Mouse (Mus musculus) left cerebral cortex, postnatal 10 days (tissue): ENCODE results near the gene Kcnip4. TPM values are rescaled to one million over a fixed set of nuclear protein-coding genes. Genes with fewer than 3 reads are reported as not detected.

Experiments
- DNase-seq, 2 experiments: peaks; one replicate each; pipeline ENCODE4 v3.0.0; 2021 to 2022; ENCODE audit warnings: low spot score in 2 of 2, mixed read lengths in 1 of 2; ENCODE audit errors: extremely low spot score in 1 of 2
- intact Hi-C: fragments of 180-260 bp; cut with DNase I; formaldehyde crosslinking; loops from one replicate; pipeline ENCODE4 v1.15.1; 2025
- total RNA-seq, 2 experiments: library from RNA; stranded (reverse); gene quantifications; 2 replicates each; pipeline ENCODE4 v1.2.3; 2021

Kcnip4 gene
- total RNA-seq, 2 experiments from 2014 or later: 45.8 to 51.6 TPM

DNA sequence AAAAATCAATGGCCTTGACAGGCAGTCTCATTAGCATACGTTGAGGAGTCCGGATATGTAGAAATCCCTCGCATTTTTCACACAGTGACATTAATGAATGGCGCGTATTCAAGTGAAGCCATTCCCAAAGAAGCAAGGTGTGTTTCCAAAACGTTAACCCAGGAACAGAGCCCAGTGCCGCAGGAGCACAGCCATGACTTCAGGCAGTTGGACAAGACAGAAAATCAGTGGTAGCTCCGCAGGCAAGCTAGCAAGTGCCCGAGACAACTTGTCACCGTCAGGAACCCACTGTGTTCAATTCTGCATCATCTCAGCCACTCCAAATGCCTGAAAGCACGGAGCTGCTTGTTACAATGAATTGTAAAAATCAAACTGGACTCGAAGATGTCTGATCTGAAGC, 1014.5 kb downstream of the Kcnip4 start:
- no peak for DNase-seq
- intact Hi-C loops: no loop called here

DNA sequence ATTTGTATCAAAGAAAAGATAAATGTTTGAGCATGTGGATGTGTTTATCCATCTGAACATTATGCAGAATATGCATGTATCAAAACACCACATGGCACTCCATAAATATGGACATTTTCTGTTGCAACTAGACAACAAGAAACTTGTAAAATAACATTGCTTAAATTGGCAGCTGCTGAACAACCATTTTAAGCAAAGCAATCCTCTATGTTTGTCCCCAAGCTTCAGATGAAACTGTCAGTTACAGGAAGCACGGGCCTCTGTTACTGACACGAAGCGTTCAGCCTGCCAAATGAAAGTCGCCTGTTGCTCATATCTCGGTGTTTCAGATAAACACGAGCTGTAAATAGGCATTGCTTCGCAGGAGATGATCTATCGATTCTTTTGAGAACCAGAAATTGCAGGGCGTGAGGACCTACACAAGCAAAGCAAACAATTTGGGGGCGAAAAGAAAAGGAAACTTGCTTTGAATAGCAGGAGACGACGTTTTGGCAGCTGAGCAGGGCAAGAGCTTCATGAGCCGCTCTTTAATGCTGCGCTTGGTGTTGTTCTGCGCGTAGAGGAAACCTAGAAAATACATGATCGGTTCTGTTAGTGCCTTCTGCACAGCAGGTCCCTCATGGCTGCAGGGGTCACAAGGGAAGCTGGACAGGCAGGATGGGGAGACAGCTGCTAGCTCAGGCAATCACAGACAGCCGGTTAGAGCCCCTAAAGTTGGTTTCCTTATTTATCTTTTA, 1015.3 kb downstream of the Kcnip4 start:
- peak in 1 of 2 experiments; percentile 8 for DNase-seq

DNA sequence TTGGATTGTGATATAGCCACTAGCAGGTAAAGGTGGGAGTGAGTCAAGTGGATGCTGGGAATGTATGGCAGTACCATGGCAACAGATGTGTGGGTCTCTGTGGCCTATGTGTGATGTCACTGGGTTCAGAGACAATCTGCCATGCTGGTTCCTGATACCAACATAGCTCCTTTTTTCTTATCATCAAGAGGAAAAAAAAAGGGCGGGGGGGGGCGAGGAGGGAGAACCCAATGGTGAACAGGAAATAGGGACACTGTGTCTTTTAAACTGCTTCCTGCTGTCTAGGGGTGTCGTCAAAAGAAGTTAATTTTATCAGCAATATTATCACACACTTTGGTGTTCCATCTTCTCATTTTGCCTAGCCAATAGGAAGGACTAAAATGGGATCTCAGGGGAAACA, 1021.6 kb downstream of the Kcnip4 start:
- intact Hi-C loops: no loop called here
- no peak for DNase-seq

More for the DNA sequence above, 1015.3 kb downstream of the Kcnip4 start:
- intact Hi-C loops: no loop called here

DNA sequence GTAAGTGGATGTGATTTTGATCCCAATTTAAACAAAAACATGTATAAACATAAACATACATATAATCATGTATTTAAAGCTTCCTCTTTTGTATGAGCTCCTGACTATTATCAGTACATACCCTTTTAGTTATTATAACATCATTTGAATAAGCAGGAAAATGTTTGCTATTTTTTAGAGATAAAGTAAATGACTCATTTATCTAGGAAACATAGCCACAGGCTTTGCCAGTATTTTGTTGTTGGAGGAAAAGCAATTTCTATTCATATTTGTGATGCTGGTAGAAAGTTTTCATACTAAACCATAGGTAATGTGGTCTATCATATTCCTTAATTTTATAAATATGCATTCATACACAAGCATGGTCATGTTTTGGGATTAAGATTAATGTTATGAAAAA, 1022.3 kb downstream of the Kcnip4 start:
- intact Hi-C loops: no loop called here
- DNase-seq: no peak

DNA sequence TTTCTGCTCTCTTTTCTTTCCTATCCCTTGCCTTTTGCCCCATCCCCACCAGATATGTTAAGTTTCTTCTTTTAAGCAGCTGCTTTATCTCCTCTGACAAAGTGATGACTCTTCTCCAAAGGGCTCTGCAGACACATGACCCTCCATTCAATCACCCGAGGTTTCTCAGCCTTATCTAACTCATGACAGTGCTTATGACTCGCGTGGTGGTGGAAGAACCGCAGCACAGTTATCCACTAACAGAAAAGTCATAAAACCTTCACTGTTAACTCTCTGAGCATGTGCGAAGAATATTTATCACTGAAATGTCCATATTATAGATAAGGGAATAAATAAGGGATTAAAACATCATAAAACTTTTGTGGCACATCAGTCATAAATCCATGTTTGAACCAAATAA, 1024.5 kb downstream of the Kcnip4 start:
- intact Hi-C loops: no loop called here
- DNase-seq: no peak

DNA sequence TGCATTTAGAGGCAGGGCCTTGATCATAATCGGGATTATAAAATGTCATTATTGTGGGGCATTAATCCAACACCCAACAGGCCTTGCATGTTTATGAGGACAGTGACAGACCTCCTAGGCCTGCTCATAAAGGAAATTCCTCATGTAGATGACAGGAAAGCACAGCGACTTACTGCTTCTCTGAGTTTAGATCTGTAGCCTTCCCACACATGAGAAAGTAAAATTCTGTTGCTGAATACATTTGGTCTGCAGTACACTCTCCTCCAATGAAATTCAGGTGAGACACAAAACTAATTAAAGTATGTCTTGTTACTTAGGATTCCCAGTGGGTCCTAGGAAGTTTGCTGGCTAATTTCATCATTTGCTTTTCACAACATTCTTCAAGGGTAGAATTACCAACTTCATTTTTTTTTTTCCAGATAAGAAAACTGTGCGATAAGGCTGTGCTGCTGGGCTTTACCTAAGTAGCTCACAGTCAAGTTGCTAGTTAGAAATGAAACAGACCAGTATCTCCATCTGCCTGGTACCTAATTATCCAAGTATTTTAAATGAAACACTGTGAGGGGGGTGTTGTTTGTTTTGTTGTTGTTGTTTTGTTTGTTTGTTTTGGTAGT, 1033.7 kb downstream of the Kcnip4 start:
- no peak for DNase-seq

DNA sequence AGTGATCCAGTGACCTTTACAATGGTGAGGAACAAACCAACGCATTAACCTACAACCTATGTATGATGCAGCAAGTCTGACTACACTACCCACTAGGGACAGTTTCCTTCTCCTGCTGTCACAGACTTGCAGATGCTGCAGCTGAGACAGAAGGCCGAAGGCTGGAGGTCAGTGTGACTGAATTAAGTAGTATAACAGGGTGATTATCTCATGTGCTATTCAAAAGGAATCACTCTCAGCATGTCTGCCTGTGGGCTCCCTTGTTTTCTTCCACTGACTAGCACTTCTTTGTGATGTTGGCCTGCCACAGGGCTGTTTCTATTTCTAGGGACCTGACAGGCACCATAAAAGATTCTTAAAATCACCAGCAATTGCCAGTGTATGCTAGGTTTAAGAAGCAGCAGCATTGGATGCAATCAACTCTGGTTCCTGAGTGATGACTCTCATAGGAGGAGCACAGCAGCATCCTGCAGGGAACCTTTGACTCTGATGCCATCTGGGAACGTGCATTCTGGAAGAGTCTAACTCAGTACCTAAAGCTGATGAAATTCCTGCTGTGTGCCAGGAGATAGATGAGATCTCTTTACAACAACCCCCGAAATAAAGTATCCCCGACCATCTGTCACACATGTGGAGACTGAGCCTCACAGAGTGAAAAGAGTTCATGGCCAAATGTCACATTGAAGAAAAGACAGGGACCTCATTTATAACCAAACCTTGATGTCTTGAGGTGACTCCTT, 1035.0 kb downstream of the Kcnip4 start:
- intact Hi-C loops: no loop called here
- no peak for DNase-seq

More for the DNA sequence above, 1033.7 kb downstream of the Kcnip4 start:
- intact Hi-C loops: no loop called here

DNA sequence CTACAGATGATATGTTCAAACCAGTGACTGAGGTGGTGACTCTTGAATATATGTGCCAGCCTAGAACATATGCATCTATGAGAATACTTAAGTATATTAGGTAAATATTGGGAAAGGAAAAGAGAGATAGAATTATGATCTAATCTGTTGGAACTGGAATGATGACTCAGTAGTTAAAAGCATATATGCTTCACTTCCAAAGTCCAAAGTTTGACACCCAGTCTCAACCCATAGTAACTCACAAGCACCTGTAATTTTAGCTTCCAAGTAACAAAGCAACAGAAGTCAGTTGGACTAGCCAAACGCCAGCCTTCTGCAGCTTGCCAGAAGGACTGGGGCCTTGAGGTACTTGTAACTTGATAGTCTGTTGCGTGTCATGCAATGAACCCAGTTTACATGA, 1041.6 kb downstream of the Kcnip4 start:
- DNase-seq: no peak
- intact Hi-C loops: no loop called here

DNA sequence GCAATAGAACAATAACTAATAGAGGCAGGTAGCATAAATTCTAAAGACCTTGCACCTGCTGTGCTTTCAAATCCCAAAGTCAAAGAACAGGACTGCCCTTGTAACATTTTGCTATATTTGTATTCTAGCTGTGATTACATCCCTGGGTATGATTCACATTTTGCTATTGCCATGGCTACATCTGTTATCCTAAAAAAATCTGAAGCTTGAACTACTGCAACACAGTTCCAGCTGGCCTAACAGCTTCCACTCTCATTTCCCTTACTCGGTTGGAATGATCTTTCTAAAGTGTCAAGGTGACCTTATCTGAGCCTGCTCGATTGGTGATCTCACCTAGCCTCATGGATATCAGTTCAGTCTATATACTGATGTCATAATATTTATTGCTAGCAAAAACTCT, 1064.5 kb downstream of the Kcnip4 start:
- intact Hi-C loops: no loop called here
- no peak for DNase-seq

DNA sequence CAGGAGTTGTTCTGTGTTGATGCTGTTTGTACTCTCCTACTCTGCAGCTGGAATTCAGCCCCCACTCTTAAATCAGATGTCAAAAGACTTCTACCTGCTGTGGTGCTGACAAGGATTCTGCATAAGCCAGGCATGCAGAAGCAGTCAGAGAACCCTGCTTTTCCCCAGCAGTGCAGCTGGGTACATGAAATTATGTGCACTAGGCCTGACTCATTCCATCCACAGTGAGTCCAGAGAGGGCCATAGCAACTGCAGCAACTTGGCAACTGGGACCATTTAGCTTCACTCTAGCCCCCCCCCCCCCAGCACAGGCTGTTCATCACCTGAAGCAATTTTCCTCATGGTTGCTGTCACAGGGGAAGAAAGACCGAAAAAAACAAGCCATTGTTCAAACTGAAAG, 1075.8 kb downstream of the Kcnip4 start:
- DNase-seq: no peak
- intact Hi-C loops: no loop called here

DNA sequence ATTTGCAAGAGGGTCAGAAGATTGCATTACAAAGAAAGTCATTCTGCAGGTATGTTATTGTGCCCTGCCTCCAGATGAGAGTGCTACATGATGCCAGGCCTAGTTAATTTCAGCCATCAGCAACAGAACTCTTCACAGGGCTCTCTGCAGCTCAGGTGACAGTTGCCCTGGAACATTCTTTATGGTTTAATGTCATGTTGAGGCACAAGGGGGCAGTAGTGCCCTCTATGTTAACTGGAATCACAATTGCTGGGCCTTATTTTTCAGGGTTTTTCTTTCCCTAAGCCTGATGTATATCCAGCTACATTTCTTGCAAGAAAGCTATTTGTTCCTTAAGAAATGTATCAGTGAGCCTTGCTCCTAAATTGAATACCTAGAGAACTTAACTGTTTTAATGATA, 1094.2 kb downstream of the Kcnip4 start:
- intact Hi-C loops: loop anchor here (10.0 kb wide), 2 partner anchors 294 to 634 kb away; no protein-coding TSS in a partner anchor
- peak; percentile 23 to 43 for DNase-seq

DNA sequence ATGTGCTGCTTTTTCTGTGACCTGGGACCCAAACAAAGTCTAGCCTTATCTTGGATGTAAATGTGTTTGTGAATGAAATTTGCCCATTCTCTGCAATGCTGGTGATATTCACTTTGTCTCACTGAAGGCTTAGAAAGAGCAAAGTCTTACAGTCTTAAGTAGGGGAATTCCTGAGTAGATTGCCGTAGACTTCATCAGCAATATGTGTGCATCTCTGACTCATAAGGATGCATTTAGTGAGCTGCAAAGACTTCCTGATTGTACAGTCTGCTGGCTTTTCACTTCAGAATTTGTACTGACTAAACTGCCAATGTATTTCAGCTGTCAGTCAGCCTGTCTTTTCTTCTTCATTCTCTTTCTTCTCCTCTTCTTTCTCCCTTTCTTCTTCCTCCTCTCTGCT, 1102.8 kb downstream of the Kcnip4 start:
- intact Hi-C loops: no loop called here
- no peak for DNase-seq

DNA sequence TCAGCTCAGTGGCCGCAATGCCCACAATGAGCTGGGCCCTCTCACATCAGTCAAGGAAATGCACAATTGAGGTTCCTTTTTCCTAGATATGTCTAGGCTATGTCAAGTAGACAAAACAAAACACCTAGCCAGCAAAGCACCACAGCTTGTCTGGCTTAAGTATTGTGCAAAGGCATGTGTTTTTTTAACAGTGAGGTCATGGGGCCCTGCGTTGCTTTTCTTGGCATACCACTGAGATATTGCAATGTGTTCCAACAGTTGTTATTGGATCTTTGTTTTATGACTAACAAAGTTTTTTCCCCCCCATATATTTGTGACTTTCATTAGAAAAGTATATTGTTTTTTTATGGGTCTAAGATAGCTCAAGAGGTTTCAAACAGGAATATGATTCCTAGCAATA, 1105.0 kb downstream of the Kcnip4 start:
- DNase-seq: no peak
- intact Hi-C loops: no loop called here

DNA sequence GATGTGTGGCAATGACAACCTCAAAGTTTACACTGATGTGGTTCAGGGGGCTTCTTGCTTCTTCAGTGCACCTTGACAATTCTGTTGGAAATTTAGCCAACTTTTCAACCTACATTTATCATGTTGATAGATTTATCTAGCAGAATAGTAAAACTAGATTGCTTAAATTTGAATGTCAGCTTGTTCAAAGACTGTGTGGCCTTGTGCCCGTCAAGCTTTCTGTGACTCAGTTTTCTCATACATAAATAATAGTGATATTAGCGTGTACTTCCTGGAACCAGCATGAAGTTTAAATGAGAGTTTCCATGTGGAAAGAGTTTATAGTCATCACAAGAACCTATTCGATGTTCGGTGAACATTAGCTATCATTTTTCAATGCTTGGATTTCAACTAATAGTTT, 1112.4 kb downstream of the Kcnip4 start:
- intact Hi-C loops: no loop called here
- no peak for DNase-seq

DNA sequence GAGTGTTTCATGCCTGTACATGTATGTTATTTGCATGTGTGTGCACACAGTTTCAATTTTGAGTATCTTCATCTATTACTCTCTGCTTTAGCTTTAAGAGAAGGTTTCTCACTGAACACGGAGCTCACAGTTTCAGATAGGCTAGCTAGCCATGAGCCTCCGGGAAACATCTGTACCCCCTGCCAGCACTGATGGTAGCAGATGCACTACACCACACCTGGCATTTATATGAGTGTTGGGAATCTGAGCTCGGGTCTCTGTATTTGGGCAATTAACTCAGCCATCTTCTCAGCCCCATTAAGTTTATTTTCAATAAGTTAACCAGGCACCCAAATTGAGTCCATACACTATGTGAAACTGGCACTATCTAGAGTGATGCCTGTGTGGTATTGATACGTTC, 1113.2 kb downstream of the Kcnip4 start:
- DNase-seq: no peak
- intact Hi-C loops: no loop called here

DNA sequence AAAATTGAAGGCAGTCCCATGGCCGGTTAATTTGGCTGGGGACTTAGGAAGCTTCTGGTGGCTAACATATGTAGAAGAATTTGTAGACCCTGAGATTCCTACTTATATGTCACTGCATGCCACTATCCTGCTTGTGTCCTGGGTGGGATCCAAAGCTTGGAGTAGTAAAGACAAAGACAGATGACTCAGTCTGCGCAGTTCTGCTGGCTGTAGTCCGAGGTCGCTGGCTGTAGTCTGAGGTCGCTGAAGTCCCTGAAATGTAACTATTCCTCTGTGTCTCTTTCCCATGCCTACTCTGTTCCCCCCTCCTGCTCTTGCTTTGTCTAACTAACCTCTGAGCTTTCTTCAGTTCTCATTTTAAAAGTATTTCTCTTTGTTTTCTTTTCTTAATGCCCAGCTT, 1114.4 kb downstream of the Kcnip4 start:
- intact Hi-C loops: no loop called here

DNA sequence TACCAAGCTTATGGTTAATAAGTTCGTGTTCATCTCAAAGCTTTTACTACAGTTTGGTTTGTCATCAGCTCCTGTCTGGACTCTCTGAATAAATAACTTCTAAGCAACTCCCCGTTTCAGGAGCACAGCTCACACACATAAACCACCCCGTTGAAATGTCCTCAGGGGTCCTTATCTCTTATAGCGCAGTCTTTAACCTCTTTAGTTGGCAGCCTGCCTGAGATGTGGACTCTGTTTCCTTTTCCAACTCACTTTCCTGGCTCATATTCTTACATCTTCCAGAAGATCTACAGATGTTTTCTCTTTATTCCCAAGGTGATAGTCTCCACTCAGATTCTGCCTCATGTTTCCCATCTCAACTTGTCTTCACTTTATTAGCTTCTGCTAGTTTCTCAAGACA, 1116.4 kb downstream of the Kcnip4 start:
- intact Hi-C loops: no loop called here
- no peak for DNase-seq

More for the DNA sequence above, 1114.4 kb downstream of the Kcnip4 start:
- DNase-seq: no peak

DNA sequence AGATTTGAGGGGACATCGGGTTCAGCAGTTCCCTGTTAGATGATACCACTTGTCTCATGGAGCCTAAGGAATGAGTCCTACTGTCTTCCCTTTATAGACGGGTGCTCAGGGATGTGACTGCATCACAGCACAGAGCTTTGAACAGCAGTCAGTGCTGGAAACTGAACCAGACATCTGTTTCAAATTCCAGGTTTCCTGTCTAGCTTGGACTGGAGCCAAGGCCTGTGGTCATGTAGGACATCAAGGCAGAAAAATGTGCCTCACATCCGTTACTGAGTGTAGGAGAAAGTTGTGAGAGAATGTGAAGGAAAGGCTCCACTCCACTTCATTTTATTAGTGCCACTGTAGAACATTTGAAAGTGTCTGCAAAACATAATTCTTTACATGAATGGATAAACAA, 1122.2 kb downstream of the Kcnip4 start:
- intact Hi-C loops: no loop called here
- DNase-seq: peak in 1 of 2 experiments; percentile 64

DNA sequence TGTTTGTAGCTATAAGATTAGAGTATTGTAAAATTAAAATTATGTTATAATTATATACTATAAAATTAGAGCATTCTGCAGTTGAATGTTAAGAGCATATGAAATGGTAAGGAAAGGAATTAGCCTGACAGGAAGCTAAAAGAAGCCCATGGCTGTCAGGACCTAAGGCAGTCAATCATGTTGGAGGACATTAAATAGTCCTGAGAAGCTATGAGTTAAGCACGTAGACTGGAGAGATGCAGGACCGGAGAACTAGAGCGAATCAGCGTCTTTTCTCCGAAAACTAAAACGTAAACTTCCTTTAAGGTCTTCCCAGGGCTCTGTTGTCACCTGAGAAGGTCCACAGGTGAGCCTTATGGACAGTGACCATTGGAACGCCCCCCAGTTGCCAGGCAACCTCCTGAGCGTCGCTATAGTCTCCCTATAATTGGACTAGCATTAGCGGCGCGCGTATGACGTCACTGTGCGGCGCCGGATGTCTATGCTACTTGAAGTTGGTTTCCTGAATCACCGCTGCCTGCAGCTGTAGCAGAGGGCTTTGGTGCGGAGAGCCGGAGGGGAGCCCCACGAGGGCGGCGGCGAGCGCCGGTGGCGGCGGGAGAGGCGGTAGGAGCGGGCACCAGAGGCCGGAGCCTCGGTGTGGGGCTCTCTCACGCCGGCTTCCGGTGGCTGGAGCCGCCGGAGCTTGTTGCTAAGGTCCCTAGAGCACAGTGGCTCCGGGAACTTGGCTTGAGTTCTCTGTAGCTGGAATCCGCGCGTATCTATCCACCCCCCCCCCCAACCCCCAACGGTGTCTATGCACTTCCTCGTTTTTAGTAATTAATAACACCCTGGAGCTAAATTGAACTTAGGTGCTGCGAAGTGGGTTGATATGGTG, 1152.6 kb downstream of the Kcnip4 start:
- DNase-seq: peak; percentile 92 to 95
- intact Hi-C loops: no loop called here
